Mouse (Mus musculus) heart, postnatal 0 days (tissue): ENCODE data around the gene Hoxc6.

ENCODE experiments used
- CTCF ChIP-seq: IDR thresholded peaks from 2 replicates; pipeline ENCODE4 v1.5.1; 2016; ENCODE audit warnings: antibody characterized with exemption, control low read depth, low read depth
- EP300 ChIP-seq: IDR thresholded peaks from 2 replicates; pipeline ENCODE4 v1.6.1; 2016; ENCODE audit warnings: antibody characterized with exemption, low read depth

DNA sequence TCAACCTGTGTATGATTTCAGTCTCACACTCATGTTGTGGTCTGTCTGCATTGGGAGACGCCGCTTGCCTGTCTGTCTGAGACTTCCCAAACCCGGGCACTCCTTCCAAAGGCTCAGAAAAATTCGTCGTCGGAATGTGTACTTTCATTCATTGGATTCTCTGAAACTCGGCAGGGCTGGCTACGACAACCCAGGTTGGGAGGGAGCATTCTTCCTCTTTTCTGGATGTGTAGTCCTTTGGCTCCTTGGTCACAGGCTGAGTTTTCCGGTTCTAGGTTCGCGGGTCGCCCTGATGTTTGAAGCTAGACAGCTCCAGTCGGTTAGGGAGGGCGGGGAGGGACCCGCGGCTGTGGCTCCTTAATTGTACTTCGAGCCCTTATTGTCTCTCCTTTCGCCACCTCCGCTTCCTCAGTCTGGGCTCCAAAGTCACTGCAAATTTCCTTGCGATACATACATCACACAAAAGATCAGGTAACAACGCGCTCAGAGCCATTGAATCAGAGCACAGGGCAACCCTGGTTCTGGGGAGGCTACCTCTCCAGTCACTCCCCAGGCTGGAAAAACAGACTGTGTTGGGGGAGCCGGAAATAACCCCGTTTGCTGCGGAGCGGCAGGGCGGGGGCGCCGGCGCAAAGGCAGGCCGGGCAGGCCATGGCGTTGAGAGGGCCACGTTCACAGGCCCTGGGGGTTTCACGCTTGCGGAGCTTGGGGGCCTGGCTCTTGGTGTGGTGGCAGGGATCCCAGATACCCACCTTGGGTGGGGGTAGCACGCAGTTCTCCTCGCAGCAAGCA, 21.2 kb upstream of the Hoxc6 start:
- TF ChIP-seq CTCF (no peak), EP300 (no peak)
